Mouse (Mus musculus) hematopoietic stem cell, adult 5-6 weeks (primary cell): ENCODE measurements around the gene Csrnp1. TPM values are rescaled to one million over a fixed set of nuclear protein-coding genes. Genes with fewer than 3 reads are reported as not detected.
"Not testable (repeated sequence)": the region's sequence is repeated elsewhere in the genome, so short reads cannot be mapped to it uniquely, and the experiment has no call there.

Experiments
- ATAC-seq, 2 experiments: fragments of 125-278 bp in 1 of 2; replicated peaks in 1 of 2; 2 replicates each; pipeline ENCODE4 v1.8.0; 2016 to 2017; ENCODE audit warnings: inconsistent platforms in 2 of 2, mild to moderate bottlenecking in 2 of 2, moderate number of reproducible peaks in 2 of 2, low read depth in 1 of 2, moderate TSS enrichment in 1 of 2; ENCODE audit not compliant: low FRiP score in 2 of 2, poor library complexity in 2 of 2, severe bottlenecking in 2 of 2, insufficient read depth in 1 of 2, low TSS enrichment in 1 of 2
- total RNA-seq: library from RNA; stranded (forward); fragments of 172-1452, 232-1000 nt; gene quantifications from 2 replicates; pipeline ENCODE4 v1.2.3, GENCODE M21; 2017

Gene Csrnp1
- total RNA-seq, result 51.6 and 85.3 TPM in 2 replicates

GRCm38 (mm10) chr9:119984536-119985011, at the start of gene Csrnp1:
Csrnp1 (minus strand) TSS chr9:119984658.
- ATAC-seq, result no peak

GRCm38 (mm10) chr9:120032710-120033109, 48.3 kb upstream of the Csrnp1 start:
- no peak for ATAC-seq

GRCm38 (mm10) chr9:120030421-120030820, 46.0 kb upstream of the Csrnp1 start:
- ATAC-seq, result no peak

GRCm38 (mm10) chr9:120029880-120030279, 45.4 kb upstream of the Csrnp1 start:
- ATAC-seq, result no peak

- ATAC-seq, result peak; percentile 87 to 88
These were observed 43.1 kb upstream of the Csrnp1 start for GRCm38 (mm10) chr9:120027401-120028151.

GRCm38 (mm10) chr9:120024625-120025024, 40.2 kb upstream of the Csrnp1 start:
- no peak for ATAC-seq

- ATAC-seq, result no peak
These were observed 39.7 kb upstream of the Csrnp1 start for GRCm38 (mm10) chr9:120024171-120024570.

- ATAC-seq, result no peak
These were observed 38.8 kb upstream of the Csrnp1 start, which contains the start of gene Xirp1 for GRCm38 (mm10) chr9:120023086-120023811. Xirp1 (minus strand) TSS chr9:120023598.

- ATAC-seq, result no peak
These were observed 36.7 kb upstream of the Csrnp1 start for GRCm38 (mm10) chr9:120021164-120021563.

- ATAC-seq, result peak; percentile 58 to 60; a peak in 2 of 4 replicates
These were observed 35.9 kb upstream of the Csrnp1 start for GRCm38 (mm10) chr9:120020285-120020890.

- ATAC-seq, result no peak
These were observed 32.5 kb upstream of the Csrnp1 start for GRCm38 (mm10) chr9:120016956-120017355.

GRCm38 (mm10) chr9:120014828-120015227, 30.4 kb upstream of the Csrnp1 start:
- no peak for ATAC-seq

GRCm38 (mm10) chr9:120013251-120013820, 28.9 kb upstream of the Csrnp1 start:
- ATAC-seq, result no peak

GRCm38 (mm10) chr9:120012781-120013180, 28.3 kb upstream of the Csrnp1 start:
- ATAC-seq, result no peak

GRCm38 (mm10) chr9:120012161-120012560, 27.7 kb upstream of the Csrnp1 start:
- not testable (repeated sequence) for ATAC-seq

- ATAC-seq, result peak; percentile 38 to 43; a peak in 2 of 4 replicates
These were observed 27.1 kb upstream of the Csrnp1 start for GRCm38 (mm10) chr9:120011533-120011932.

- peak; percentile 79 to 92 for ATAC-seq
These were observed 26.5 kb upstream of the Csrnp1 start for GRCm38 (mm10) chr9:120010781-120011511.
